Mouse (Mus musculus) forebrain, embryonic 12.5 days (tissue): ENCODE data around the gene Ckap5. TPM values are rescaled to one million over a fixed set of nuclear protein-coding genes. Genes with fewer than 3 reads are reported as not detected.

Experiments used
- ATAC-seq: fragments of 200-750 bp; cut with Nextera tagmentation; 2 replicates; pipeline ENCODE4 v1.8.0; 2017; ENCODE audit warnings: moderate TSS enrichment; ENCODE audit not compliant: low FRiP score
- H3K27ac ChIP-seq: fragments of 300-500 bp; sonication (generic); 2 replicates; pipeline ENCODE4 v1.5.1; 2016; ENCODE audit warnings: mild to moderate bottlenecking
- H3K27me3 ChIP-seq: fragments of 300-500 bp; sonication (generic); 2 replicates; pipeline ENCODE4 v1.6.1; 2016; ENCODE audit warnings: mild to moderate bottlenecking
- H3K36me3 ChIP-seq: fragments of 300-500 bp; sonication (generic); replicated peaks from 2 replicates; pipeline ENCODE4 v1.6.1; 2016; ENCODE audit warnings: mild to moderate bottlenecking
- H3K4me1 ChIP-seq: fragments of 300-500 bp; sonication (generic); 2 replicates; pipeline ENCODE4 v1.6.1; 2016
- H3K4me2 ChIP-seq: fragments of 300-500 bp; sonication (generic); 2 replicates; pipeline ENCODE4 v1.6.1; 2016; ENCODE audit warnings: mild to moderate bottlenecking, moderate library complexity
- H3K4me3 ChIP-seq: fragments of 300-500 bp; sonication (generic); replicated peaks from 2 replicates; pipeline ENCODE4 v1.5.1; 2016; ENCODE audit warnings: mild to moderate bottlenecking
- H3K9ac ChIP-seq: fragments of 300-500 bp; sonication (generic); 2 replicates; pipeline ENCODE4 v1.6.1; 2016; ENCODE audit warnings: mild to moderate bottlenecking
- H3K9me3 ChIP-seq: fragments of 300-500 bp; sonication (generic); 2 replicates; pipeline ENCODE4 v1.6.1; 2016
- WGBS: fragments of 180-500 bp; shearing (Covaris S2); methylation state at CpG from one replicate; pipeline ENCODE4 v1.1.7; 2016; 5-methylcytosine and 5-hydroxymethylcytosine counted together
- polyA plus RNA-seq: library from polyadenylated mRNA; unstranded; fragments of >200 nt; fragmentation: Nextera tagmentation; extraction: Ambion mirVana; gene quantifications from 2 replicates; pipeline ENCODE4 v1.2.1, GENCODE M21; 2016

The Ckap5 gene
- polyA plus RNA-seq, 1 experiment from 2014 or later, result 174 TPM

GRCm38 (mm10) chr2:91630384-91630783 lies 103.8 kb downstream of the Ckap5 start:
- Histone ChIP-seq H3K27ac (no peak overlapping the region), H3K4me3 (no peak overlapping the region), H3K9me3 (no peaks in the 10 kb centered on the region), H3K27me3 (no peaks in the 10 kb centered on the region), H3K36me3 (no peaks in the 10 kb centered on the region), H3K9ac (no peak overlapping the region), H3K4me2 (no peak overlapping the region), H3K4me1 (no peaks in the 10 kb centered on the region)
- no peak for ATAC-seq
- 92% methylated on average over 12 of the region's 12 CpGs for WGBS

GRCm38 (mm10) chr2:91631826-91632225 lies 105.3 kb downstream of the Ckap5 start:
- no peak for ATAC-seq
- Histone ChIP-seq H3K27me3 (no peaks in the 10 kb centered on the region), H3K36me3 (no peaks in the 10 kb centered on the region), H3K27ac (no peak overlapping the region), H3K4me1 (no peaks in the 10 kb centered on the region), H3K9me3 (no peaks in the 10 kb centered on the region), H3K9ac (no peak overlapping the region), H3K4me2 (no peak overlapping the region), H3K4me3 (no peak overlapping the region)
- 87% methylated on average over 5 of the region's 5 CpGs for WGBS

- H3K4me1 ChIP-seq, result no peaks in the 10 kb centered on the region
- no peak overlapping the region for H3K27ac ChIP-seq
- H3K36me3 ChIP-seq, result no peaks in the 10 kb centered on the region
- no peak overlapping the region for H3K4me2 ChIP-seq
- H3K27me3 ChIP-seq, result no peaks in the 10 kb centered on the region
- 79% methylated on average over 5 of the region's 5 CpGs for WGBS
- no peak overlapping the region for H3K4me3 ChIP-seq
- ATAC-seq, result no peak
- H3K9ac ChIP-seq, result no peak overlapping the region
- no peaks in the 10 kb centered on the region for H3K9me3 ChIP-seq
Measured at GRCm38 (mm10) chr2:91632316-91632715, 105.8 kb downstream of the Ckap5 start.

- WGBS, result 83% methylated on average over 12 of the region's 12 CpGs
- Histone ChIP-seq H3K36me3 (no peaks in the 10 kb centered on the region), H3K9ac (no peak overlapping the region), H3K27me3 (no peaks in the 10 kb centered on the region), H3K4me2 (no peak overlapping the region), H3K4me3 (no peak overlapping the region), H3K9me3 (no peaks in the 10 kb centered on the region), H3K27ac (no peak overlapping the region), H3K4me1 (no peaks in the 10 kb centered on the region)
- no peak for ATAC-seq
Measured at GRCm38 (mm10) chr2:91633334-91633977, 106.9 kb downstream of the Ckap5 start.

GRCm38 (mm10) chr2:91634841-91635240 lies 108.3 kb downstream of the Ckap5 start:
- no peaks in the 10 kb centered on the region for H3K27me3 ChIP-seq
- H3K4me3 ChIP-seq, result no peak overlapping the region
- no peak overlapping the region for H3K4me2 ChIP-seq
- no peak overlapping the region for H3K9ac ChIP-seq
- no peaks in the 10 kb centered on the region for H3K4me1 ChIP-seq
- no peaks in the 10 kb centered on the region for H3K36me3 ChIP-seq
- no peaks in the 10 kb centered on the region for H3K9me3 ChIP-seq
- H3K27ac ChIP-seq, result no peak overlapping the region
- WGBS, result 86% methylated on average over 9 of the region's 9 CpGs
- no peak for ATAC-seq

- no peak for ATAC-seq
- Histone ChIP-seq H3K9ac (no peak overlapping the region), H3K36me3 (no peaks in the 10 kb centered on the region), H3K27ac (no peak overlapping the region), H3K4me1 (no peaks in the 10 kb centered on the region), H3K27me3 (no peaks in the 10 kb centered on the region), H3K9me3 (no peaks in the 10 kb centered on the region), H3K4me3 (no peak overlapping the region), H3K4me2 (no peak overlapping the region)
- WGBS, result 89% methylated on average over 11 of the region's 11 CpGs
Measured at GRCm38 (mm10) chr2:91635486-91635885, 108.9 kb downstream of the Ckap5 start.

- H3K4me1 ChIP-seq, result no peaks in the 10 kb centered on the region
- no peaks in the 10 kb centered on the region for H3K9me3 ChIP-seq
- H3K4me3 ChIP-seq, result no peak within 1 kb of the TSS
- H3K36me3 ChIP-seq, result no peaks in the 10 kb centered on the region
- WGBS, result 90% methylated on average over 8 of the region's 8 CpGs
- H3K4me2 ChIP-seq, result no peak within 1 kb of the TSS
- no peak within 1 kb of the TSS for H3K27ac ChIP-seq
- H3K9ac ChIP-seq, result no peak within 1 kb of the TSS
- H3K27me3 ChIP-seq, result no peaks in the 10 kb centered on the region
- ATAC-seq, result no peak
Measured at GRCm38 (mm10) chr2:91636229-91636628, 109.7 kb downstream of the Ckap5 start, which contains the start of gene F2. F2 (minus strand) TSS chr2:91636414.

- H3K27me3 ChIP-seq, result no peaks in the 10 kb centered on the region
- H3K4me2 ChIP-seq, result no peak overlapping the region
- WGBS, result 84% methylated on average over 5 of the region's 5 CpGs
- H3K9me3 ChIP-seq, result no peaks in the 10 kb centered on the region
- ATAC-seq, result no peak
- H3K4me1 ChIP-seq, result no peaks in the 10 kb centered on the region
- no peak overlapping the region for H3K4me3 ChIP-seq
- H3K9ac ChIP-seq, result no peak overlapping the region
- H3K36me3 ChIP-seq, result peaks cover 2% of the 10 kb centered on the region; the same call in 1 of the 2 replicates
- no peak overlapping the region for H3K27ac ChIP-seq
Measured at GRCm38 (mm10) chr2:91636727-91637338, 110.3 kb downstream of the Ckap5 start.

- Histone ChIP-seq H3K9me3 (no peaks in the 10 kb centered on the region), H3K9ac (no peak overlapping the region), H3K36me3 (peaks cover 18% of the 10 kb centered on the region), H3K4me2 (no peak overlapping the region), H3K4me3 (no peak overlapping the region), H3K27me3 (no peaks in the 10 kb centered on the region), H3K27ac (no peak overlapping the region), H3K4me1 (no peaks in the 10 kb centered on the region)
- WGBS, result 85% methylated on average over 6 of the region's 6 CpGs
- ATAC-seq, result no peak
Measured at GRCm38 (mm10) chr2:91638931-91639330, 112.4 kb downstream of the Ckap5 start.

- Histone ChIP-seq H3K9me3 (no peaks in the 10 kb centered on the region), H3K27me3 (no peaks in the 10 kb centered on the region), H3K4me2 (no peak overlapping the region), H3K27ac (no peak overlapping the region), H3K9ac (no peak overlapping the region), H3K4me1 (0 out of 2 replicates have a peak, but pooled peaks cover 3% of the 10 kb centered on the region), H3K4me3 (no peak overlapping the region), H3K36me3 (peaks cover 58% of the 10 kb centered on the region)
- no peak for ATAC-seq
- WGBS, result 88% methylated on average over 2 of the region's 2 CpGs
Measured at GRCm38 (mm10) chr2:91642825-91643415, 116.4 kb downstream of the Ckap5 start.

GRCm38 (mm10) chr2:91644021-91644420 lies 117.5 kb downstream of the Ckap5 start:
- no peak for ATAC-seq
- 98% methylated on average over 11 of the region's 11 CpGs for WGBS
- Histone ChIP-seq H3K4me1 (peaks cover 11% of the 10 kb centered on the region), H3K36me3 (peaks cover 59% of the 10 kb centered on the region), H3K27me3 (no peaks in the 10 kb centered on the region), H3K9ac (no peak overlapping the region), H3K9me3 (no peaks in the 10 kb centered on the region), H3K4me2 (no peak overlapping the region), H3K4me3 (no peak overlapping the region), H3K27ac (no peak overlapping the region)

- Histone ChIP-seq H3K27ac (no peak overlapping the region), H3K36me3 (peaks cover 59% of the 10 kb centered on the region), H3K9ac (no peak overlapping the region), H3K9me3 (no peaks in the 10 kb centered on the region), H3K4me1 (peaks cover 13% of the 10 kb centered on the region), H3K27me3 (no peaks in the 10 kb centered on the region), H3K4me3 (no peak overlapping the region), H3K4me2 (no peak overlapping the region)
- ATAC-seq, result no peak
- 95% methylated on average over 15 of the region's 15 CpGs for WGBS
Measured at GRCm38 (mm10) chr2:91645354-91645753, 118.8 kb downstream of the Ckap5 start.

- Histone ChIP-seq H3K9me3 (no peaks in the 10 kb centered on the region), H3K4me3 (no peak overlapping the region), H3K4me1 (peaks cover 16% of the 10 kb centered on the region), H3K36me3 (peaks cover 59% of the 10 kb centered on the region), H3K27ac (no peak overlapping the region), H3K27me3 (no peaks in the 10 kb centered on the region), H3K9ac (no peak overlapping the region), H3K4me2 (no peak overlapping the region)
- ATAC-seq, result no peak
- WGBS, result 96% methylated on average over 11 of the region's 11 CpGs
Measured at GRCm38 (mm10) chr2:91645811-91646210, 119.2 kb downstream of the Ckap5 start.
